Mouse (Mus musculus) embryonic fibroblast, embryonic 13.5 days (primary cell): ENCODE results near the gene Bbof1.
A peak's percentile ranks its signal among the peaks of the same experiment; 100 is the strongest.

Experiments
- CTCF ChIP-seq: IDR thresholded peaks from 2 replicates; pipeline ENCODE4 v1.5.1; 2011; ENCODE audit warnings: mild to moderate bottlenecking, control low read depth, low read length, moderate library complexity, borderline replicate concordance; ENCODE audit not compliant: insufficient read depth
- POLR2A ChIP-seq: IDR thresholded peaks from 2 replicates; pipeline ENCODE4 v1.6.1; 2011; ENCODE audit warnings: low read depth, mild to moderate bottlenecking, control low read depth, low read length, moderate library complexity

- TF ChIP-seq CTCF: no peak
- TF ChIP-seq POLR2A: peak; percentile 67
Observed at GRCm38 (mm10) chr12:84408819-84409507, at the start of gene Bbof1, which contains the start of gene Entpd5.
